Mouse (Mus musculus) Patski (cell line): ENCODE measurements around the gene Galnt10. TPM values are rescaled to one million over a fixed set of nuclear protein-coding genes. Genes with fewer than 3 reads are reported as not detected.
A peak's percentile ranks its signal among the peaks of the same experiment; 100 is the strongest.

ENCODE experiments used
- ATAC-seq: fragments of 100-300 bp; one replicate; pipeline ENCODE4 v1.8.0; 2021
- CTCF ChIA-PET: fragments of 350-600 bp; sonication (Branson Sonifier 250); formaldehyde crosslinking; loops from one replicate; lab custom pipeline; 2022; ENCODE audit warnings: inconsistent platforms; lab: Charles Lee
- POLR2A ChIA-PET: fragments of 350-600 bp; sonication (Branson Sonifier 250); formaldehyde crosslinking; loops from one replicate; lab custom pipeline; 2022; ENCODE audit warnings: antibody characterized with exemption, inconsistent platforms; lab: Charles Lee
- DNase-seq: peaks from one replicate; pipeline ENCODE4 v3.0.0-alpha.2; 2011; ENCODE audit warnings: low read depth, low spot score
- H3K27me3 ChIP-seq: fragments of 371-371 bp; one replicate; pipeline ENCODE4 v1.5.1; 2021
- CTCF ChIP-seq: fragments of 100-300 bp; IDR thresholded peaks from one replicate; pipeline ENCODE4 v1.5.1; 2021
- in situ Hi-C: fragments of 300-500 bp; cut with MboI; formaldehyde crosslinking; loops from 3 replicates; pipeline ENCODE4 v1.11.1; 2018; ENCODE audit warnings: low pct_unique_long_range_greater_than_20kb, mixed read lengths
- polyA plus RNA-seq: library from polyadenylated mRNA; unstranded; gene quantifications from one replicate; pipeline ENCODE4 v1.2.3, GENCODE M21; 2021

Galnt10 gene
- polyA plus RNA-seq, 1 experiment from 2014 or later = 74.9 TPM

DNA sequence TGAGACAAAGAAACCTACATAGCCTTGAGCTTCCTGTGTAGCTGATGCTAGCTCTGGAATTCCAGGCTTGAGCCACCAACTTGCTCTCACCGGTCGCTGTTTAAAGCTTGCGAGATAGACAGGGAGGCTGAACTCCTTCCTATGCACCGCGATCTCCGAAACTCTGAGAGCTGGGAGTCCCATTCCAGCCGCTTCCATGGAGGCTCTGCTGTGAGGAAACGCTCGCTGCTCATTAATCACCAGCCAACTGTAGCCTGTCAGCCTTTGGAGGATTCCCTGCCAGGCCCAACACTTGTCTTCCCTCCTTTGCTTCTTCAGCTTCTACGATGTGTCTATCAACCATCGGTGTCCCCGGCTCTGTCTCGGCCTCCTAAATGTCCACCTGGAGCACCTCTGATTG lies 29.4 kb upstream of the Galnt10 start:
- POLR2A ChIA-PET = no interaction called here
- in situ Hi-C loops = loop anchor here (5.0 kb wide), 1 partner anchor 156 kb away; no protein-coding TSS in a partner anchor
- ATAC-seq = peak; percentile 28

DNA sequence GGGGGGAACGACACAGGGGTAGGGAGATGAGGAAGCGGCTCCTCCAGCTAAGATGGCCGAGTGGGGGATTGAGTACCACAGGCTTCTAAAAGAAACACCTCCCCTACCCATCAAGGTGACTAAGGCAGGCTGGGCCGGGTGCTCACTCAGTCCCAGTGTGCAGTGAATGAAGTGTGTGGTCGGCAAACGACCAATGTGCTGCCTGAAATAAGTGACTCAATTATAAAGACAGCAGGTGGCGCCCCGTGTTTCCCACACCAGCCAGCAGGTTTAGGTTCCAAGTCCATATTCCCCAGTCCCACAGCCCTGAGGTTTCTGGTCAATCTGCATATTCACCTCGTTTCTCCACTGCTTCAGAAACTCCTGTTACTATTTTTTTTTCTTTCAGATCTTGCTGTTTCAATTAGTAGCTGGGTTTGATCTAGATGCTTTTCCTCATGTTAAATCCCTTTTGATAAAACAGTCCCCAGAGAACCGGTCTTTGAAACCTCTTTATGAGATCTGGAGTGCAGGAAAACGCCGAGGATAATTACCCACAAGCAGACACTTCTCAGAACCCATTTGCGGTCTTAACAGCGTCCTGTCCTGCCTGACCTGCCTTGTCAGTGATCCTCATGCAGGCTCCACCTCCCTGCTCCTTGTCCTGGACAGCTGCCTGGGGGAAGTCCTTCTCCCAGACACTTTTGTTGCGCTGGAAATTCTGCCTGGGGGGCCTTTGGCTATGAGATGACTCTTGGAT lies 27.5 kb upstream of the Galnt10 start:
- ChIA-PET POLR2A (interaction anchor here (0.6 kb wide), 1 partner anchor 255 kb away, joined by 3 read pairs; no protein-coding TSS in a partner anchor), CTCF (interaction anchor here (1.0 to 2.1 kb wide), 5 partner anchors 8 to 161 kb away, joined by 3 to 8 read pairs (median 5); no protein-coding TSS in a partner anchor)
- in situ Hi-C loops = loop anchor here (5.0 kb wide), 1 partner anchor 155 kb away; no protein-coding TSS in a partner anchor
- no peaks in the 10 kb centered on the region for H3K27me3 ChIP-seq
- TF ChIP-seq CTCF = peak; percentile 65
- no peak for DNase-seq
- no peak for ATAC-seq

More for the DNA sequence above, 29.4 kb upstream of the Galnt10 start:
- CTCF ChIA-PET = no interaction called here
- TF ChIP-seq CTCF = no peak
- no peak for DNase-seq
- no peaks in the 10 kb centered on the region for H3K27me3 ChIP-seq

DNA sequence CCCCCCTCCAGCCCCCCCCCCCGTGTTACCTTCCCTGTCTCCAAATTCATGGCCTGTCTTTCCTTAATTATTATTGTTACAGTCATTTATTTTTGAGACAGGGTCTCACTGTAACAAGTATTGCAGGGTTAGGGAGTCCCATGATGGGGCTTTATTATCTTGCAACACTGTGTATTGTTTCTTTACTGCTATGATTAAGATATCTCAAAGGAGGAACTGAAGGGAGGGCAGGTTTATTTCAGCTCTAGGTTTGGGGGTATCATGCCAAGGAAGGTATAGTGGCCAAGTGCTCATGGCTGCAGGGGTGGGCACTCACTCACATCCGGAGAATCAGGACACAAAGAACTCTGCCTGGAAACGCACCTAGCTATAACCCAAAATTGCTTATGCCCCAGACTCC lies 23.8 kb upstream of the Galnt10 start:
- CTCF ChIA-PET = interaction anchor here (0.8 kb wide), 1 partner anchor 157 kb away, joined by 3 read pairs; no protein-coding TSS in a partner anchor
- DNase-seq = no peak
- no peak for TF ChIP-seq CTCF

DNA sequence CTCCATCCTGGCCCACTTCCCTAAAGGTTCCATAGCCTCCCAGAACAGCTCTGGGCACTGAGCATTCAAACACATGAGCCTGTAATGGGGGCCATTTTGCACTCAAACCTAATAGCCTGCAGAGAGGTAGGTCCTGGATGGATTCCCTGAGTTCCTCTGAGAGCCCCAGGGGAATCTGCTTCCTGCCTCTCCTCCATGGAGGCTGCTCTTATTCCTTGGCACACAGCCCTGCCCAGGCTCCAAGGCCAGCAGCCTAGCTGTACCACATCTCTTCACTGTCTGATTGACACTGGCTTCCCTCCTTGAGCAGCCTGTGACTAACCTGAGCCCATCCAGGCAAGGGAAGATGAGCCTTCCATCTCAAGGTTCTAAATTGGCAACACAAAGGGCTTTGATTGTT lies 23.4 kb upstream of the Galnt10 start:
- ATAC-seq (no peak), DNase-seq (no peak)
- ChIA-PET POLR2A (no interaction called here), CTCF (interaction anchor here (0.8 kb wide), 1 partner anchor 157 kb away, joined by 3 read pairs; no protein-coding TSS in a partner anchor)
- no peaks in the 10 kb centered on the region for H3K27me3 ChIP-seq
- in situ Hi-C loops = loop anchor here (10.0 kb wide), 1 partner anchor 103 kb away; no protein-coding TSS in a partner anchor
- TF ChIP-seq CTCF = no peak

More for the DNA sequence above, 23.8 kb upstream of the Galnt10 start:
- POLR2A ChIA-PET = no interaction called here
- ATAC-seq = no peak
- in situ Hi-C loops = loop anchor here (10.0 kb wide), 1 partner anchor 103 kb away; no protein-coding TSS in a partner anchor
- H3K27me3 ChIP-seq = no peaks in the 10 kb centered on the region

DNA sequence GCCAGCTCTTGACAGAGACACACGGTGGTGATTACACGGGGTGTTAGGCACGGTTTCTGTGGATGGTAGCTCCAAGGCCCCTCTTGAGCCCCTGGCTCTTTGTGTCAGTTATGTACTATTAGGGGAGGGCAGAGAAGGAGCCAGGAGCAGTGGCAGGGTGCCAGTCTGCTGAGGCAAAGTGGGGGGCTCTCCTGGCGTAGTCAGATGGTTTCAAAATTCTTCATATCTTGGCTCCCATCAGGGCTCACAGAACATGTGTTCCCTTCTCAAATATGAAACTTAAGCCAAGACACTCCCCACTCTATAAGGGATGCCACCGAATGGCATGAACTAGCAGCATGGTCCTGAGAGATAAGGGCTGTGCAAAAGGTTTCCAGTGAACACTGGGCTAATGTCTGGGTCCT lies 20.8 kb upstream of the Galnt10 start:
- DNase-seq = no peak

DNA sequence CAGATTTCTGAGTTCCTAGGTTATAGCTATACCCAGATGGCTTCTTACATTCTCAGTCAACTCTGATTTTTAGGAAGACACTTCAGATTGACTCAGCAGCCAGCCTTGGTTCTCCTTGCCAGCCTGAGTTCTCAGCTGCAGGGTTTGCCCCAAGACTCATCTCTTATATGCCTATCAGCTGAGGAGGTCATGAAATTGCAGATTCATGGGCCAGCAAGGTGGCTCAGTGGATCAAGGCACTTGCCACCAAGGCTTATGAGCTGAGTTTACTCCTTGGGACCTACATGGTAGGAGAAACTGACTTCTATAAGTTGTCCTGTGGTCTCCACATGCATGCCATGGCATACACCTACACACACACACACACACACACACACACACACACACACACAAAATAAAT lies 19.8 kb upstream of the Galnt10 start:
- in situ Hi-C loops = loop anchor here (10.0 kb wide), 1 partner anchor 99 kb away; no protein-coding TSS in a partner anchor
- POLR2A ChIA-PET = interaction anchor here (1.3 kb wide), 1 partner anchor 19 kb away, joined by 4 read pairs; no protein-coding TSS in a partner anchor
- no peak for TF ChIP-seq CTCF
- CTCF ChIA-PET = interaction anchor here (1.4 to 2.4 kb wide), 2 partner anchors 8 to 17 kb away, joined by 3 to 6 read pairs; no protein-coding TSS in a partner anchor
- DNase-seq (no peak), ATAC-seq (no peak)
- H3K27me3 ChIP-seq = no peaks in the 10 kb centered on the region

More for the DNA sequence above, 20.8 kb upstream of the Galnt10 start:
- CTCF ChIA-PET = interaction anchor here (1.4 kb wide), 1 partner anchor 18 kb away, joined by 3 read pairs; no protein-coding TSS in a partner anchor
- TF ChIP-seq CTCF = no peak
- POLR2A ChIA-PET = interaction anchor here (1.3 kb wide), 1 partner anchor 20 kb away, joined by 4 read pairs; no protein-coding TSS in a partner anchor
- ATAC-seq = no peak
- in situ Hi-C loops = loop anchor here (10.0 kb wide), 1 partner anchor 100 kb away; no protein-coding TSS in a partner anchor
- no peaks in the 10 kb centered on the region for H3K27me3 ChIP-seq

DNA sequence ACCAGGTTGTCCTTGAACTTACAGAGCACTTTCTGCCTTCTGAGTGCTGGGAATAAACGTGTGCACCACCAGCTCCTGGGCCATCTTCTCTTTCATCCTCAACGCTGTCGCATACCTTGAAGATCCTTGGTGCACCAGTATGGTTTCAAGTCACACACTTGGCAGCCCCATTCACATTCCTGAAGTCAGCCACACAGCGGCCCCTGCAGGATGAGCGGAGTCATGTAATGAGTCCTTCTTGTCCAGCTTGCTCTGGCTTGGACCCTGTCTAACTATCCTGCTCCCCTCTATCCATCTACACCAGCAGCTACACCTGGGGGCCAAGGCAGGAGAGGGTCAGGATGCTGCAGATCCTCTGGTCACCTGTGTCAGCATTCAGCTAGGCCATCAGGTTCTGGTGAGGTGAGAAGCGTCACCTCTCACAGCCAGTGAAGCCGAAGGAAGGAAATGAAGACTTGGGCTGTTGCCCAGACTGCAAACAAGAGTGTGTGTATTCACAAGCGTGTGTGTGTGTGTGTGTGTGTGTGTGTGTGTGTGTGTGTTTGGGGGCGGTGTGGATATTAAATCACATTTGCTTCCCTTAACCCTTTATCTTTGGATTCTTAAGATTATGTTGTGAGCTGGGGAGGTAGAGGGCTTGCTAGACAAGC lies 18.0 kb upstream of the Galnt10 start:
- no peak for TF ChIP-seq CTCF
- in situ Hi-C loops = loop anchor here (10.0 kb wide), 1 partner anchor 98 kb away; no protein-coding TSS in a partner anchor
- no peaks in the 10 kb centered on the region for H3K27me3 ChIP-seq
- ATAC-seq (no peak), DNase-seq (no peak)
- POLR2A ChIA-PET = interaction anchor here (1.0 kb wide), 1 partner anchor 17 kb away, joined by 3 read pairs; no protein-coding TSS in a partner anchor
- CTCF ChIA-PET = interaction anchor here (0.8 to 2.4 kb wide), 3 partner anchors 10 to 79 kb away, joined by 3 to 6 read pairs (median 5); no protein-coding TSS in a partner anchor

DNA sequence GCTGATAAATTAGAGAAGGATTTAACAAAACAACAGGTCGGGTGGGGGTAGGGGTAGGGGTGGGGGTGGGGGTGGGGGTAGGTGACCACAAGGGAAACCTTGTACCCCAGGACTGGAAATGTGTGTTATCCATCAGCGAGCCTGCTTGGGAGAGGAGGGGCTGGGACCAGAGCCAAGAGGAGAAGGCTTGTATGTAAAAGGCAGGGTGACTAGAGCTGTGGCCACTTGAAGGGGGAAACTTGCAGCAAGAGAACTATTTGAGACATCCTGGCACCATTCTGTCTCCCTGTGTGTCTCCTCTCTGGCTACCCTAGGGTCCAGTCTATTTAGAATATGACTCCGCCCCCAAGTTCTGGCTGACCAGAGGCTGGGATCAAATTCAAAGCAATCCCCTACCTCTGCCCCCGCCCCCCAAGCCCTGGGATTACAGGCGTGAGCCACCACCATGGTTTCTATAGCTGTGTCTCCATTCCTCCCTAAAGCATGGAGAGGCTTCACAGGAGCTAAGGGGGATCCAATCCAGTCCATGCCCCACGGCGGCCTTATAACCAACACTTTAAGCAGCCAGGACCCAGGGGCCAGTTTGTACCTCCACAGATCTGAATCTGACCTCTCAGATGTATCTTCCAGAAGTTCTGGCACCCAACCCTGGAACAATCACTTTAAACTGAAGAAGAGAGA lies 13.3 kb upstream of the Galnt10 start:
- ChIA-PET CTCF (no interaction called here), POLR2A (no interaction called here)
- no peaks in the 10 kb centered on the region for H3K27me3 ChIP-seq
- TF ChIP-seq CTCF = no peak
- DNase-seq (no peak), ATAC-seq (no peak)
- in situ Hi-C loops = no loop called here

DNA sequence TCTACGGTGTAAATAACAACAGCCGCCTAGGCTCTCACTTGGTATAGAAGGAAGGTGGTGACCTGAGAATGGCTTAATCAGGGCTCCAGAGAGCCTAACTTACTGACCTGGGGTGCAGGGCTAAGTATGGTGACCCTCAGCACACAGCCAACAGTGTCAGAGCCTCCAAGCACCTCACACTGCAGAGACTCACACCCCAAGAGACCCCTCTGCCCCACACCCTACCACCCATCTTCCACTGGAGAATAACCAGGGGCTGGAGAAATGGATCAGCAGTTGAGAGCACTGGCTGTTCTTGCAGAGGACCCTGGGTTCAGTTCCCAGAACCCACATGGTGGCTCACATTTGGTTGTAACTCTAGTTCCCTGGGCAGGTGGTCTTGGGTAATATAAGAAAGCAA lies 12.2 kb upstream of the Galnt10 start:
- no peak for ATAC-seq

More for the DNA sequence above, 12.2 kb upstream of the Galnt10 start:
- DNase-seq = no peak
- no peaks in the 10 kb centered on the region for H3K27me3 ChIP-seq
- TF ChIP-seq CTCF = no peak
- CTCF ChIA-PET = no interaction called here
- in situ Hi-C loops = no loop called here
- POLR2A ChIA-PET = no interaction called here
